Mouse (Mus musculus) layer of hippocampus, postnatal 14 days (tissue): ENCODE measurements at regions not wholly inside any gene's neighbourhood (a gene's known extent, or its start where the extent isn't known, plus 50 kb on each side); places are given as distances from the start of the nearest gene placed in this dataset.
"Not testable (repeated sequence)": the region's sequence is repeated elsewhere in the genome, so short reads cannot be mapped to it uniquely, and the experiment has no call there.

Experiments used
- DNase-seq, 2 experiments: peaks; one replicate each; pipeline ENCODE4 v3.0.0; 2021 to 2022; ENCODE audit warnings: low spot score in 2 of 2, mixed read lengths in 1 of 2

DNA sequence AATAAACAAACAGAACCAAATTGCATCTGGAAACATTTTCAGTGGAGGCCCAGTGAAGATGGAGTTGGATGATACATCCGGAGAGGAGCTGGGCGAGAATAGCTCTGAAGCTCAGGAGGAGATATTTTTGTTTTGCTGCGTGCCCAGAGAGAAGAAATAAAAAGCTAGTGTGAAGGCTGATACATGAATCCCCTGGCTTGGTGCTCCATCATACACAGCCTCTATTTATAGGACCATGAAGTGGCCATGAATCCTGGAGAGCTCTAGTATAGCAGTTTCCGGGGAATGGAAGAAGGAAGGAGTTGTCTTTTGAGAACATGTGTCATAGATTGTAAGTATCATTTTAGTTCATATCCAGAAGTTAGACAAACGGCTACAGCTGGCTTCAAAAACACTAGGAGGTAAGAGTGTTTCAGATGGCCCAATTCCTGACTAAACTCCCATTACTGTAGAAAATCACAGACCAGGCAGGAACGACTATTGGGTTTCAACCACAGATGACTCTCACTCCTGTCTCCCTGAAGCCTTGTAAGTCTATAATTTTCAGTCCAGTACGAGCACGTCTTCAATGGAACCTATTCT lies 120.5 kb upstream of the Gm5148 start:
- no peak for DNase-seq

DNA sequence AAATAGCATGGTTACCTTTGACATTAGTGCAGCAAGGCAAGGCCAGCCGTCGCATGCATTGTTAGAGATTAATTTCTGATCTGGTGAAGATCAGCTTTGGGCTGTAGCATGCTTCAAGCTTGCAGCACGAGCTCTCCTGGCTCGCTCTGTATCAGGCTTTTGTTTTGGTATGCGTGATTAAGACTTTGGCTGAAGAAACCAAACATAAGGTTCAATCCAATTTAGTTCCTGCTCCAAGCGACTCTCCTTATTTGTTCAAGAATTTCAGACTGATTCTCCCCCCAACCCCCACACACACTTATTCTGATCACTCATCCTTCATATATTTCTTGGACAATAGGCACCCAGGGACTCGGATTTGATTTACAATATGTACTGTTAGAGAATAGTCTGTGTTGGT lies 118.0 kb upstream of the Gm5148 start:
- DNase-seq, result no peak

DNA sequence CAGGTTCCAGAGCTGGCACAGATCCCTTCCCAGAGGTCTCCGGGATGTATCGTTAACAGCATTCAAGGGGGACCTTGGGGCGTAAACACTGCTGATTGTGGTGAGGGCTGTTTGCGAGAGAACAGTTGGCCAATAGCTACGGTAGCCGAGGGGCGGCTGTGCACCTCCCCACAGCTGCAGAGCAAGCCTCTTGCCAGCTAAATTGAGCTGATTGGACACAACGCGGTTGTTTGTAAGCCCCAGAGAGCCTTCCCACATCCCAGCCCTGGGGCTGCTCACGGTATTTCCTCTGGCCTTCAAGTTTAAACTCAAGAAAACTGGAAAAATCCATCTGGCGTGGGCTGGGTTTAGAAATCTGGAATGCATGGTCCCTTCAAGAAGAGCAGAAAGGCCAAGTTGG lies 114.6 kb upstream of the Gm5148 start:
- no peak for DNase-seq

DNA sequence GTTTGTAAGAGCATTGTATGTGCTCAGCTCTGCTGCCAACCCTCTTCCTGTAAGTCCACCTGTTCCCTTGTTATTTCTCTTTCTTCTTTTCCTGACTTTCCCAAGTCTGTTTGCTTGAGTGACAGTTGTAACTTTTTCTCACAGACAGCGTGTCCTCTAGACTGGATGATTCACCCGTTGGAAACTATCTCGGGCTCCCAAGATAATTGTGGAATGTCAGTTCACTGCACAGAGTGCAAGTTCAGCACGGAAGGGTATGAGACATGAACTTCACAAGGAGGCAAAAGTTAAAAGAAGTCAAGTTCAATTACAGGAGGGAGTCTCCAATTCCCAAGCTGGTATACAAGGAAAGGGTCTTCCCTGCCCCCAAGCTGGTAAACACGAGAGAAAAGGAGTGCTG lies 112.5 kb upstream of the Gm5148 start:
- no peak for DNase-seq

DNA sequence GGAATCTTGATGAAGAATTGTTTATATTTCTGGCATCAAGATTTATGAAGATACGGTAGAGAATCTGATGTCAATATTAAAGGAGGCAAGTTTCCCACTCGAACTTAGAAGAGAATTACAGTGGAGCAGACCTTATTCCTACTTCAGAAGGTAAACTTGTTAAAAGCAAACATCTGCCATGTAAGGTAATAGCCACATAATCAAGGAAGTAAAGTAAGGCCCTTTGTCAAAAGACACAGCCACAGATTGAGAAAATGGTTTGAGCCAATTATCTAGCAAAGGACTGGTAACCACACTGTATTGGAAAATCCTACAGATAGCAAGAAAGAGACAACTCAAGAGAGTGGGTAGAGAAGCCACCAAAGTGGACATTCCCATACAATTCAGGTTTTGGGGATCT lies 111.4 kb upstream of the Gm5148 start:
- DNase-seq, result no peak

DNA sequence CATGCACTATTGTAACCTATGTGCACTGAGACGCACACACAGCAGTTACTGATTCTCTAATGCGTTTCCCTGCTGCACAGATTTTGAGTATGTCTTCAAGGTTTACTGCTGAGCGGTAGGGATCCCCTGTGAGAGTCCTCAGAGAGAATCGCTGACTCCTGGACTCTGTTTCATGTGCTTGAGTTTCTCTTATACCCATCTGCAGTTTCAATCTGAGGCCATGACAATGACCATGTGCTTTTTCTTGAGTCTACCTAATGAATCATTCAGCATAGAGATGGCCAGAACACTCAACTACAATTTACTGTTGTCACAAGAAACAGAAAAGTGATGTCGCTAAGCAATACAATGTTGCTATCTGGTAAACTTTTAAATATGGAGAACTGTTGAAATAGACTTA lies 110.8 kb upstream of the Gm5148 start:
- no peak for DNase-seq

DNA sequence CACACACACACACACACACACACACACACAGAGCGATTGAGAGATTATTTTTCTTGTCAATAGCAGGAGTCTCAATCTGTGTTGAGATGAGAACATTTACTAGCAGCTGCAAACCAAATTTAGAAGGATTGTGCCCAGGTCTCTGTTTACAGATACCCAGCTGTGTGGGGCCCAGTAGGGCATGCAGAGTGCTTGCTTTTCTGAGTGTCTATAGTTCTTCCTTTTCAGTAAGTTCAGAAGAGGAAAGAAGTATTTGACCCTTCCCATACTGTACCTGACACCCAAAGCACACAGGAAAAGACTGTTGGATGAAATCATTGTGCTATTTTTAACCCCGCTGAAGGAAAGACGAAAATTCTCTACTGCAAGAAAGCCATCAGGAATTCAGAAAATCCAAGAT lies 110.3 kb upstream of the Gm5148 start:
- no peak for DNase-seq

DNA sequence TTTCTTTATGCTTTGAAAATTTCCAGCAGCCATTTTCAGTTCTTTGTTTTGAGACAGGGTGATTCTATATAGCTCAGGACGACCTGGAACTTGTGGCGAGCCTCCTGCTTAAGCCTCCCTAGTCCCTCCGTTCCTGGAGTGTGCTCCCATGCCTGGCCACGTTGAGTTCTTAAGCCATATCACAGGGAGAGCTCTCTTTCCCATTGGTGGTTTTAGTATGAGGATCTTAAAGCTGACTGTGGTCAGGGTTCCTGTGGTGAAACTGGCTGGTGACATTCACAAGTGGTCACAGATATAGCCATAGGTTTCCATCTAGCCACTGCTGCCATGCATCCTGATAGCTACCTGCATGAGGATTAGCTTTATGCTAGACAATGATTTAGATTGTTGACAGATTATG lies 109.1 kb upstream of the Gm5148 start:
- no peak for DNase-seq

DNA sequence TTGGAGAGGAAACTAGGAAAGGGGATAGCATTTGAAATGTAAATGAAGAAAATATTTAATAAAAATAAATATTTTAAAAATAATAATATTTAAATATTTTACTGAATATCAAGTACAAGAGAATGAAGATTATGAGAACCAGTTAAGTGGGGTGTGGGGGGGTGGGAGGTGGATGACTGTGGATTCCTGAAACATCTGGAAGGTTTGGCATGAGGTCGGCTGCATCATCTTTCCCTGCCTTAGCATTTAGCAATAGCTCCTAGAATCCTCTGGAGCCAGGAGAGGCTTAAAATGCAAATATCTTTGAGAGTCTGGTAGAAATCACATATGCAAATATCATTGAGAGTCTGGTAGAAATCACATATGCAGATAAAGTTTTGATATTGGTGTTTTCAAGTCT lies 103.3 kb upstream of the Gm5148 start:
- DNase-seq, result no peak

DNA sequence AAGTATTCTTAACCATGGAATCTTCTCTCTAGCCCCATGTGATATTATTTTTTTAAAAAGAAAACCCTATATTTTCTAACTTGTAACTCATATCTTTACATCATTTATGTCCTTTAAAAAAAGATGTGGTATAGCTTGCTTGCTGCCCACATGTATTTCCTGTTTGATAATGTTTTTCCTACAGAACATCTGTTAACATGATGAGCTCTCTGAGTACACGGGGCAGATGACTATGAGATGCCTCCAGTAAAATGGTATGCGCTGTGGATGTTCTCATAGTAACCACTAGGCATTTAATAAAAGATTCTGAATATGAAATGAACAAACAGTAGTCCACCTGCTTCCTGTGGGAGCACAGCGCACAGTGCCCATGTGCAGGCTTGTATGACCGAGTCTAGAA lies 101.3 kb upstream of the Gm5148 start:
- no peak for DNase-seq

DNA sequence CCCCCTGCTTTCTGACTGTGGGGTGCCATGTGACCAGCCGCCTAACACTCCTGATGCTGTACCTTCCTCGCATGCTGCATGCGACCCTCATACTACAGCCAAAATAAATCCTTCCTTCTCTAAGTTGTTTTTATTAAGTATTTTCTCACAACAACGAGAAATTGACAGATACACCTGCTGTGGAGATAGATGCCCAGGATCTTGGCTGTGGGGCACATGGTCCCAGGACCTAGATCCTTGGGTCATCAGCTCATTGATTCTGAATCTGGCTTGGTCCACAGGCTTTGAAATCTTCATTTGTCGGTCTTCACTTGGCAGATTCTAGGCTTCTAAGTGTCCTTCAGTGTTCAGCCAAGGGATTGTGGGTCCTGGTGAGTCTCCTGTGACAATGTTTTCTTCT lies 100.4 kb upstream of the Gm5148 start:
- DNase-seq, result no peak

DNA sequence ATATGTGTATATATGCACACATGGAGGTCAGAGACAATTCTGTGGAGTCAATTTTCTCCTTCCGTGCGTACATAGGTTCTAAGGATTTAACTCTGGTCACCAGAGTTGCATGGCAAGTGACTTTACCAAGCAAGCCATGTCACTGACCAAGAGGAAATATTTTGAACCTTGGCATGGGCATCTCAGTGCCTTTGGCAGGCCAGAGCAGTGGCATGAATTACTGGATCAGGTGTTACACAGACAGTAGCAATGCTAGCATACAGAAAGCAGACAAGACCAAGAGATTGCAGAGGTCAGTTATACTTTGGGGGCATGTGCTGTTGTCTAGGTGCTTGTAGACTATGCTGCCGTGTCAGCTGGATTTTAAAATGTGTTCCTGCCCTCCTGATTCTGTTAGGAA lies 95.2 kb upstream of the Gm5148 start:
- DNase-seq, result no peak

DNA sequence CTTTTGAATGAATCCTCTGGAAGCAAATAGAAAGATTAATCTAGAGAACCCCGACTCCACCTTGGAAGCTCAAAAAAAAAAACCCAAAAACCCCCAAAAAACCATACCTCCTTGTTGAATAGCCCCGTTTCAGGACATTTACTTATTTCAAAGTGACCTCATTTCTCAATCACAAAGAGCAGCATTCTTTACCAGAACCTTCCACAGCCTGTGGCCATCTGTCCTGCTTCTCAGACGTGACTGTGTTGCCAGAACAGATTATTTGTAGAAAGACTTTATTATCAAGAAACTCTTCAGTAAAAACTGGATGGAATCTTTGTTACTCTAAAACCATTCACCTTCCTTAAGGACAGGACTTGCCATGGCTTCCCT lies 93.1 kb upstream of the Gm5148 start:
- no peak for DNase-seq

DNA sequence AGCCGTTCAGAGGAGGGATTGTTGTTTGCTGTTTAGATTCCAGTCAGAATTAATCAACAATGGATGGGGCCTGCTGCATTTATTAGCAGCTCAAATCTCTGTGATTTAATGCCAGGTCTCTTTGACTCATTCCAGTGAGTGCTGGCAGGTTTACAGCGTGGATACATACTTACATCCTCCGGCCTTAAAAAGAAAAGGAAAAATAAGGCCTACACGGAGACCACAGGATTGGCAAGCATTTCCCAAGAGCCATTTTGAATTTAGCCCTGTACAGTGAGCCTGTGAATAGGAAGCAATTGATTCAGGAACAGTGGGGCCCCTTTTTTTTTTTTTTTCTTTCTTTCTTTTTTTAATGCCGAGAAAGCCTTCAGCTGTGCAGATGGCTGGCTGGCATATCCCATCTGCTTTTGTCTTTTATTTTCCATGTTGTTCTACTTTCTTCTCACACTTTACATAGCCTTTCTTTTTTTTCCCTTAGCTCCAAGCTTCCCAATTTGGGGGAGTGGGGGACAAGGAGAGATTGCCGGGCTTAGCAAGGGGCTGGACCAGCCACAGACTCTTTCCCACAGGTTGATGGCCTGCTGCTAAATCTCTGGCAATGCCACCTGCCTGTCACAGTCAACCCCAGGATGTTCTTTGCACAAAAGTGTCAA lies 92.6 kb upstream of the Gm5148 start:
- peak; percentile 55 to 78 for DNase-seq

DNA sequence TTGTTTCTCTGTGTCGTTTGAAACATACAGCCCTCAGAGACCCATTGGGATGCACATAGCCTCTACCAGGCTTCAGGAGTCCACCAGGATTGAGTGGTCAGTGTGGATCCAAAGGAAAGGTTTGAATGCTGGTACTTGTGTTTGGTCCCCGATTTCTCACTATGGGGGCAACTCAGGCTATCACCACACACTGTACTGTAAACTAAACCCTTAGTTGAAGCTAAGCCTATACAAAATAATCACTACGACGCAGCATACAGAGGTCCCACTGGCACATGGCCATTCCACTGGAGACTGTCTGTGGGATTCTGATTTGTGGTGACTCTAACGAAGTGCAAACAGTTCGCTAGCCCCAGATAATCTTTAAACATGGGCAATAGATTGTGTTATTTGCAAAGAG lies 91.5 kb upstream of the Gm5148 start:
- DNase-seq, result no peak

DNA sequence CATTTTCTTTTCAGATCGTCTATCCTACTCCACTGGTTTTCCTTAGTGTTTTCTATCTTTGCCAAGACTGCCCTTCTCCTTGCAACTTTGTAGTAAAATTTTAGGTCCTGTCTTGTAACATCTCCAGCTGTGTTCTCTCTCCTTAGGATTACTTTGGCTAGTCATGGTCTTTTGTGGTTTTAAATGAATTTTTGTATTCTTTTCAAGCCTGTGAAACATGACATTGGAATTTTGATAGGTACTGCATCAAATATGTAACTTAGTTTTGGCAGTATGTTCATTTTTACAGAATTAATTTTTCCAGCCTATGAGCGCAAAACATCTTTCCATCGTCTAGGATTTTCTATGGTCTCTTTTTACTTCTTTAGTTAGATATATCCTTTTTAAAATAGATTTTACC lies 88.6 kb upstream of the Gm5148 start:
- no peak for DNase-seq

DNA sequence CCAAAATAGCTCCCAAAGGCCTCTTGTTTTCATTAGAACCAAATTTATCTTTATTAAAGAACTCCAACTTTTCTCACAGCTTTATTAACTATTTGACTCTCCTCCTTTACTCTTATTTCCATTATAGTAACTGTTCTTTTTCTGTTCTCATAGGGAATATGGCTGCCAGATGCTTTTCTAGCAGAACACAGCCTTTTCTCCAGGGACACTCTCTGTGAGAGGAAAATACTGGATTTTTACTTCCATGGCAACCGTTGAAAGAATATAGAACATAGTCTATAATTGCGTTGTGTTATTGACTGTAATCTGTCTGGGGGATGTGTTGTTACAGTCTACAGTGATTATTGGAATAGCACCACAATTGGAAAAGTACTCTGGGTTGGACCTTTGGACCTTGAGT lies 87.1 kb upstream of the Gm5148 start:
- DNase-seq, result no peak

DNA sequence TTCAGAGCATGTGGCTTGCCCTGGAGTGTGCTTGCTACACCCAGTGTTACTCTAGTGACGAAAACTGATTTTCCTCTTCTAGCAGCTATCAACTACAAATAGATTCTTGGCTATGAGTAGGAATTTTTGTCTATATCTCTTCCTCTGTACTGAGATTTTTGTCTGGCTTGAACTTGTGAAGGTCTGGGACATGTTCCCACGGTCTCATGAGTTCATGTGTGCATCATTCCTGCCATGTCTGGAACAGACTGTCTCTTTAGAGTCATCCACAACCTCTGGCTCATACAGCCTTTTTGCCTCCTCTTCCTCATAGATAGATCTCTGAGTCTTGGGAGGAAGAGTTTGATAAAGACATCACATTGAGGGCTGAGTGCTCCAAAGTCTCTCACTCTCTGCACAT lies 86.5 kb upstream of the Gm5148 start:
- no peak for DNase-seq

DNA sequence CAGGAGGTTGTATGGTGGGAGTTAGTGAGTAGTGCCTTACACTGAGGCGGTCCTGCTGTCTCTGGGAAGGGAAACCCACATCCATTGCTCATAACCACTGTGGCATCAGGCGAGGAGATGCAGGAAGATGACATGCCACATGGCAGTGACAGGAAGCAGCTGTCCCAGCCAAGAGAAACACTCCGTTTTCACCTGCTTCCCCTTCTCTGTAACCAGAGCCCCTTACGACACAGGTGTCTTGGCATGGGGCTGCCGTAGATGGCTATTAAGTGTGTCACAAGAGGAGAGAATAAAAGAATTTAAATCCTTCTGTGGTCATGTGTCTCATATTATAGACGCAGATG lies 81.5 kb upstream of the Gm5148 start:
- DNase-seq, result no peak

DNA sequence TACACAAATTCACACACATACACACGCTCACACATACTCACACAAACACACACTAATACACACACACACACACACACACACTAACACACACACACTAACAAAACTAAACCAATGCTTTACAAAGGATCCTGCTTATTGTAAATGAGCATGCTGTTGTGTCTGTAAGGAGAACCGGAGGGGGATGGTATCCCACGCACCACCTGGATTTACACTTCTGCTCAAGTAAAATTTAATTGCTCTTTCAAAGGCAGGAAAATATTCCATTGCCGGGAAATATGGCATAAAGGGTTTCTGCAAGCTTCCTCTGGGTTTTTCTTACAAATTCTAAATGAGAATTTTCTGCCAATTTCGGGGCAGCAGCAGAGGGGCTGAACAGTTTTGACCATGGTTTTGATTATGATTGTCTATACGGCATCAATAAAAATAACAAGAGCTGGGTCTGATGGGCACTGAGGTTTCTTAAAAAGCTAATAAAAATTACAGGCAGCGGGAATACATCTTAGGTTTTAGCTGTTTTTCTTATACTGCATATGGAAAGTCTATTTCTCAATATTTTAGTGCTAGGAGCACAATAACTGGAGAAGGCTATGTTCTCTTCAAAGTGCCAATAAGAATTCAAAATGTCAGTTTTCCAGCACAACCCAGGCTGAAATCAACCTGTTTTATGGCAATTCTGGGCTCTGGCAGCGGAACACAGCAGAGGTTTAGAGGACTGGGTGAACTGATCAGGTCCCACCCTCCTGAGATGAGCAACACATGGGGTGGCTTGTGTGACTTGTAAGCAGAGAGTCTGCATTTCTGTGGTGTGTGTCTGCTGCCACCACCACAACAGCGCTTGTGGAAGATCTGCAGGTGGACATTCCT lies 80.9 kb upstream of the Gm5148 start:
- DNase-seq, result peak in 1 of 2 experiments; percentile 67

DNA sequence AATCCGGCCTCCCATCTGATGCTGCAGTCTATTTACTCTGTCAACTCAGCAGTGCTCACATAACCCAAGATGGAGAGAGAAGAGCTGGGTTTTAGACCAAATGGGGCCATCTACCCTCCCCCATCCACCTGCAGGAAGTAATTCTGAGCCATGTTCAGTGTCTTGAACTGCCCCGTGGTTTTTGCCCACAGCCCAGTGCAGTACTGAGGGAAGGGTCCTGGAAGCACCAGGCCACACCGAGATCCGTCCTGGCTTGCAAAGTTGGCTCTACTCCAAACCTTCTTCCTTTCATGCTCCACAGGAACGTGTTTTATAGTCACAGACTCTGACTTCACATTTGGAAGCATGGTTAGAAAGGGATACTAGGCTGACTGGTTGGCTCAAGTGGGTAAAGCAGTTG lies 80.0 kb upstream of the Gm5148 start:
- DNase-seq, result no peak

DNA sequence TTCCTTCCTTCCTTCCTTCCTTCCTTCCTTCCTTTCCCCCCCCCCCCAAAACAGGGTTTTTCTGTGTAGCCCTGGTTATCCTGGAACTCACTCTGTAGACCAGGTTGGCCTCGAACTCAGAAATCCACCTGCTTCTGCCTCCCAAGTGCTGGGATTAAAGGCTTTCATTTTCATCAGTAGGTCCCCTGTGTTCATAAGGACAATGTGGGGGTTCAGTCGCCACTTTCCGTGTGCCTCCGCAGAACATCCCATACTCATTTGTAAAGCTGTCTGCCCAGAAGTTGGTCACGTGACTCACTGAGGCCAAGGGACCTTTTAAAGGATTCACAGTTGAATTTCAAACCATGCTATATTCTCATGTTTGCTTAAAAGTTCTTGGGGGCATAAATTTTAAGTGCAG lies 79.5 kb upstream of the Gm5148 start:
- DNase-seq, result not testable (repeated sequence)

DNA sequence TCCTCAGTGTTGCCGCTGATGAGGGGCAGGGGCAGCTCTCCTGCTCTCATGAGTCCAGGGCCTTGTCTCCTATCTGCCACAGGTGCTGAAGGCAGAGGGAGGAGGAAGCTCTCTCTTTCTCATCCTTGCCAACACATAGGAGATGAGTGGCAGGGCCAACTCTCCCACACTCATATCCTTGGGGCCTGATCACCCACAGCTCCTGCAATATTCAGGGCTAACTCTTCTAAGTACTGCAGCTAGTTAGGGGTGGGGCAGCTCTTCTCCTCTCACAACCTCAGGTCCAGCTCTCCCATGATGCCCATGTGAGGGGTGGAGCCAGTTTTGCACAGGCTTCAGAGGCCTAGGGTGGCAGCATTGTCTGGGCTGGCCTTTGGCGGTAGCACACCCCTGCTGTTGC lies 77.3 kb upstream of the Gm5148 start:
- no peak for DNase-seq
